Mouse (Mus musculus): ENCODE data around the gene Adcy6. TPM values are rescaled to one million over a fixed set of nuclear protein-coding genes. Genes with fewer than 3 reads are reported as not detected.

Adcy6 gene
- polyA plus RNA-seq (2015; fragmentation: Nextera tagmentation; extraction: Ambion mirVana): 10.4 and 10.7 TPM in 2 replicates

GRCm38 (mm10) chr15:98609331-98610130 is at the start of gene Adcy6:
TSS of gene Adcy6 (minus strand) at chr15:98610076.
- Histone ChIP-seq H3K4me1 (replicated peaks) (peaks cover 45% of the 10 kb centered on the region), H3K27ac (replicated peaks) (peak within 1 kb of the TSS; percentile 92), H3K9ac (peak within 1 kb of the TSS; percentile 90), H3K27me3 (no peaks in the 10 kb centered on the region), H3K36me3 (peaks cover 2% of the 10 kb centered on the region; the same call in 1 of the 2 replicates), H3K9me3 (no peaks in the 10 kb centered on the region), H3K4me3 (peak within 1 kb of the TSS; percentile 77), H3K4me2 (peak within 1 kb of the TSS; percentile 81)
- 0% methylated on average over 42 of the region's 75 CpGs for WGBS
- peak; percentile 82 for ATAC-seq (ENCODE audit: low read depth)

GRCm38 (mm10) chr15:98656982-98657751 is 47.3 kb upstream of the Adcy6 start:
- WGBS: 84% methylated on average over 15 of the region's 15 CpGs
- Histone ChIP-seq H3K9me3 (no peaks in the 10 kb centered on the region), H3K4me3 (no peak overlapping the region), H3K4me2 (no peak overlapping the region), H3K36me3 (peaks cover 74% of the 10 kb centered on the region), H3K4me1 (replicated peaks) (peaks cover 14% of the 10 kb centered on the region), H3K27ac (replicated peaks) (no peak overlapping the region), H3K27me3 (no peaks in the 10 kb centered on the region), H3K9ac (no peak overlapping the region)
- no peak for ATAC-seq (ENCODE audit: low read depth)

GRCm38 (mm10) chr15:98652174-98652573 is 42.3 kb upstream of the Adcy6 start:
- H3K27me3 ChIP-seq: no peaks in the 10 kb centered on the region
- H3K36me3 ChIP-seq: peaks cover 100% of the 10 kb centered on the region
- no peaks in the 10 kb centered on the region for H3K4me1 ChIP-seq (replicated peaks)
- no peak overlapping the region for H3K4me3 ChIP-seq
- ATAC-seq (ENCODE audit: low read depth): no peak
- H3K9me3 ChIP-seq: no peaks in the 10 kb centered on the region
- no peak overlapping the region for H3K4me2 ChIP-seq
- no peak overlapping the region for H3K9ac ChIP-seq
- H3K27ac ChIP-seq (replicated peaks): no peak overlapping the region
- 94% methylated on average over 8 of the region's 8 CpGs for WGBS

- no peak overlapping the region for H3K4me3 ChIP-seq
- no peaks in the 10 kb centered on the region for H3K4me1 ChIP-seq (replicated peaks)
- H3K4me2 ChIP-seq: no peak overlapping the region
- 93% methylated on average over 15 of the region's 15 CpGs for WGBS
- ATAC-seq (ENCODE audit: low read depth): no peak
- H3K27ac ChIP-seq (replicated peaks): no peak overlapping the region
- H3K9me3 ChIP-seq: no peaks in the 10 kb centered on the region
- no peaks in the 10 kb centered on the region for H3K27me3 ChIP-seq
- no peak overlapping the region for H3K9ac ChIP-seq
- H3K36me3 ChIP-seq: peaks cover 100% of the 10 kb centered on the region
Observed at GRCm38 (mm10) chr15:98651431-98651830, 41.6 kb upstream of the Adcy6 start.

- peaks cover 100% of the 10 kb centered on the region for H3K36me3 ChIP-seq
- H3K9me3 ChIP-seq: no peaks in the 10 kb centered on the region
- H3K9ac ChIP-seq: no peak overlapping the region
- no peaks in the 10 kb centered on the region for H3K27me3 ChIP-seq
- 96% methylated on average over 3 of the region's 3 CpGs for WGBS
- no peak overlapping the region for H3K4me2 ChIP-seq
- no peak overlapping the region for H3K27ac ChIP-seq (replicated peaks)
- ATAC-seq (ENCODE audit: low read depth): no peak
- H3K4me3 ChIP-seq: no peak overlapping the region
- no peaks in the 10 kb centered on the region for H3K4me1 ChIP-seq (replicated peaks)
Observed at GRCm38 (mm10) chr15:98648071-98648470, 38.2 kb upstream of the Adcy6 start.

GRCm38 (mm10) chr15:98647308-98647707 is 37.4 kb upstream of the Adcy6 start:
- Histone ChIP-seq H3K9me3 (no peaks in the 10 kb centered on the region), H3K9ac (no peak overlapping the region), H3K27me3 (no peaks in the 10 kb centered on the region), H3K36me3 (peaks cover 100% of the 10 kb centered on the region), H3K27ac (replicated peaks) (no peak overlapping the region), H3K4me2 (no peak overlapping the region), H3K4me1 (replicated peaks) (no peaks in the 10 kb centered on the region), H3K4me3 (no peak overlapping the region)
- WGBS: 89% methylated on average over 10 of the region's 10 CpGs
- ATAC-seq (ENCODE audit: low read depth): no peak

GRCm38 (mm10) chr15:98646737-98647136 is 36.9 kb upstream of the Adcy6 start:
- Histone ChIP-seq H3K4me2 (no peak overlapping the region), H3K27me3 (no peaks in the 10 kb centered on the region), H3K27ac (replicated peaks) (no peak overlapping the region), H3K9ac (no peak overlapping the region), H3K36me3 (peaks cover 100% of the 10 kb centered on the region), H3K4me1 (replicated peaks) (no peaks in the 10 kb centered on the region), H3K4me3 (no peak overlapping the region), H3K9me3 (no peaks in the 10 kb centered on the region)
- no peak for ATAC-seq (ENCODE audit: low read depth)
- 89% methylated on average over 8 of the region's 8 CpGs for WGBS

- no peak for ATAC-seq (ENCODE audit: low read depth)
- H3K27me3 ChIP-seq: no peaks in the 10 kb centered on the region
- no peaks in the 10 kb centered on the region for H3K9me3 ChIP-seq
- WGBS: 87% methylated on average over 24 of the region's 24 CpGs
- H3K27ac ChIP-seq (replicated peaks): no peak overlapping the region
- H3K4me2 ChIP-seq: no peak overlapping the region
- H3K4me3 ChIP-seq: no peak overlapping the region
- peaks cover 100% of the 10 kb centered on the region for H3K36me3 ChIP-seq
- no peaks in the 10 kb centered on the region for H3K4me1 ChIP-seq (replicated peaks)
- no peak overlapping the region for H3K9ac ChIP-seq
Observed at GRCm38 (mm10) chr15:98645057-98646026, 35.5 kb upstream of the Adcy6 start.

GRCm38 (mm10) chr15:98644406-98644805 is 34.5 kb upstream of the Adcy6 start:
- no peak for ATAC-seq (ENCODE audit: low read depth)
- peaks cover 100% of the 10 kb centered on the region for H3K36me3 ChIP-seq
- H3K27ac ChIP-seq (replicated peaks): no peak overlapping the region
- 83% methylated on average over 12 of the region's 12 CpGs for WGBS
- H3K27me3 ChIP-seq: no peaks in the 10 kb centered on the region
- no peaks in the 10 kb centered on the region for H3K9me3 ChIP-seq
- H3K9ac ChIP-seq: no peak overlapping the region
- no peak overlapping the region for H3K4me2 ChIP-seq
- H3K4me1 ChIP-seq (replicated peaks): no peaks in the 10 kb centered on the region
- H3K4me3 ChIP-seq: no peak overlapping the region

GRCm38 (mm10) chr15:98640157-98640556 is 30.3 kb upstream of the Adcy6 start:
- 35% methylated on average over 8 of the region's 8 CpGs for WGBS
- no peaks in the 10 kb centered on the region for H3K9me3 ChIP-seq
- H3K4me2 ChIP-seq: no peak overlapping the region
- H3K27ac ChIP-seq (replicated peaks): no peak overlapping the region
- no peak for ATAC-seq (ENCODE audit: low read depth)
- H3K27me3 ChIP-seq: no peaks in the 10 kb centered on the region
- H3K4me3 ChIP-seq: no peak overlapping the region
- H3K4me1 ChIP-seq (replicated peaks): peaks cover 28% of the 10 kb centered on the region
- H3K36me3 ChIP-seq: peaks cover 64% of the 10 kb centered on the region
- H3K9ac ChIP-seq: no peak overlapping the region

GRCm38 (mm10) chr15:98637155-98637554 is 27.3 kb upstream of the Adcy6 start:
- peak overlapping the region; percentile 88 for H3K4me2 ChIP-seq
- no peaks in the 10 kb centered on the region for H3K9me3 ChIP-seq
- 35% methylated on average over 3 of the region's 3 CpGs for WGBS
- H3K36me3 ChIP-seq: peaks cover 34% of the 10 kb centered on the region
- H3K27ac ChIP-seq (replicated peaks): no peak overlapping the region
- peak overlapping the region; percentile 62 for H3K4me3 ChIP-seq
- H3K9ac ChIP-seq: peak overlapping the region; percentile 94
- H3K4me1 ChIP-seq (replicated peaks): peaks cover 49% of the 10 kb centered on the region
- H3K27me3 ChIP-seq: peaks cover 8% of the 10 kb centered on the region
- no peak for ATAC-seq (ENCODE audit: low read depth)
